Mouse (Mus musculus) activated CD4-positive, CD25-positive, alpha-beta regulatory T cell, adult 4 months (primary cell): ENCODE measurements around the gene Tmem167b. TPM values are rescaled to one million over a fixed set of nuclear protein-coding genes. Genes with fewer than 3 reads are reported as not detected.

Experiments
- ATAC-seq: one replicate; pipeline ENCODE4 v1.8.0; 2017
- polyA plus RNA-seq, 2 experiments: library from polyadenylated mRNA; unstranded; fragments of 100-300 nt; shearing (Covaris generic); gene quantifications; one replicate each; pipeline ENCODE4 v1.2.1; 2017

Gene Tmem167b
- polyA plus RNA-seq, 2 experiments from 2014 or later: 26.1 to 27.0 TPM

DNA sequence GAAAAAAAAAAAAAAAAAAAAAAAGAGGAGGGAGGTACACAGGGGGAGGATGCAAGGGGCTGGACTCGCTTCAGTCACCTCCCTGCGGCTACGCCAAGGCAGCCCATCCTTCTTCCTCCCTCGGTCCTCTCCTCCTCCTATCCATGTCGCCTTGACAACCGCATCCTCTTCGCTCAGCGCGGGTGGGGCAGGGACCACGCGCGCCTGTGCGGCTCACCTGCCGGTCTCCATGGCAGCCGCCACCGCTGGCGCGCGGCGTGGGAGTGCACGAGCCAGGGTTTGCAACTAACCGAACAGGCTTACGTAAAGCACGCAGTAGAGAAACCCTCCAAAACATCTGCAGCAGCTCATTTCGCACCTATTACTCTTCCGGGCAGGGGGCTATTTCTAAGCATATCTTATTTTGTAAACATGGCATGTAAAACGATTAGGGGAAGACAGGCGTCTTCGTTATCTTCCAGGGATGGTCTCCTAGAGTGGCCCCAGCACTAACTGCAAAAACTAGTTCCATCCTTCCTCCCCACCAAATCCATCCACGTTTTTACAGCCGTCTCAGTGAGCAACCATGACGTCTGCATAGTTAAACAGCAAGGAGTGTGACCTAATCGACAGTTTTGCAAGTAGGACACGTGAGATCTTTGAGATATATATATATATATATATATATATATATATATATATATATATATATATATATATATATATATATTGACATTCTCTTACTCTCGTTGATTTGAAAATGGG lies 25.6 kb downstream of the Tmem167b start, which contains the start of gene 5330417C22Rik:
Gene 5330417C22Rik, minus strand, starts transcription at position 20 of the 744 bp plus-strand sequence.
- peak; percentile 95 for ATAC-seq

DNA sequence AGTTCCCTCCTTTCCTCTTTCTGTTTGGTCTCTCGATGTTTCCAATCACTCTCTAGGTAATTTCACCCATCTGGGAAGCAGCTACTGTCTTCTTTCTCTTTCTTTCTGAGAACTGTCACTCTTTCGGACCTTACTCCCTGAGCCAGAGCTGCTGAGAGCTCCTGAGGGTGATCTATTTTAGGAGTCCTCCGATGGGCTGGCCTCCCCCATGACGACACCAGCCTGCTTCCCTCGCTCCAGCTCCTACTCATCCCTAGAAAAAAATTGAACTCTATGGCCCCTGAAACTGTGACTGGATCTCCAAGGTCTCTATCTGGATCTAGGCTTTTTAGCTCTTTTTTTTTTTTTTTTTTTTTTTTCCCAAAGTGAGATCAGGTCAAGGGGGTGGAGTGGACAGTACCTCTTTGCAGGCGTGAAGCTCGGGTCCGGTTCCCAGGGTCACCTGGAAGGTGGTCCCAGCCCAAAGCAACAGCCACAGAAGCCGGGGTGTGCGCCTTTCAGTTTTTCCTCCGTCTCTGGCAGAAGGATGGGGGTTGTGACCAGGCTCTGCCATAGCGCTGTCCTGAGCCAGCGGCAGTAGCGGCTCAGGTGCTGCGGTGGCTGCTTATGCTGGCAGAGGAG lies 26.3 kb downstream of the Tmem167b start:
- ATAC-seq: no peak

DNA sequence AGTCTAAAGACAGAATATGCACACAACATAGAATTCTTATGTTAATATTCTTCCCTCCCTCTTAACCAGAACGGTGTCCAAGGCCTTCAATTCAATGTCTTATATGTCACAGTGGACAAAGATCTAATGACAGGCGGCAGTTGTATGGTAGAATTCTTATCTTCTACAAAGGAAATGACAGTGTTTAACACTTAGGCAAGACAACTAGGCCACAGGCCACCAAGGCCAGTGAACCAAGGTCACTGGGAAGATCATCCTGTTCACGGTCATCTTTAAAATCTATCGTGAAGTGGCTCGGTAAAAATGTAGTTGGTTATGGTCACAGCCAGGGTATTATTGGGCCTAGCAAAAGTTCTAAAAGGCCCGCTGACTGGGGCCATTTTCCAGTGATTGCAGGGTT lies 28.3 kb downstream of the Tmem167b start, which contains the start of gene 1700013F07Rik:
Gene 1700013F07Rik, plus strand, starts transcription at position 200 of the 400 bp plus-strand sequence.
- ATAC-seq: no peak

DNA sequence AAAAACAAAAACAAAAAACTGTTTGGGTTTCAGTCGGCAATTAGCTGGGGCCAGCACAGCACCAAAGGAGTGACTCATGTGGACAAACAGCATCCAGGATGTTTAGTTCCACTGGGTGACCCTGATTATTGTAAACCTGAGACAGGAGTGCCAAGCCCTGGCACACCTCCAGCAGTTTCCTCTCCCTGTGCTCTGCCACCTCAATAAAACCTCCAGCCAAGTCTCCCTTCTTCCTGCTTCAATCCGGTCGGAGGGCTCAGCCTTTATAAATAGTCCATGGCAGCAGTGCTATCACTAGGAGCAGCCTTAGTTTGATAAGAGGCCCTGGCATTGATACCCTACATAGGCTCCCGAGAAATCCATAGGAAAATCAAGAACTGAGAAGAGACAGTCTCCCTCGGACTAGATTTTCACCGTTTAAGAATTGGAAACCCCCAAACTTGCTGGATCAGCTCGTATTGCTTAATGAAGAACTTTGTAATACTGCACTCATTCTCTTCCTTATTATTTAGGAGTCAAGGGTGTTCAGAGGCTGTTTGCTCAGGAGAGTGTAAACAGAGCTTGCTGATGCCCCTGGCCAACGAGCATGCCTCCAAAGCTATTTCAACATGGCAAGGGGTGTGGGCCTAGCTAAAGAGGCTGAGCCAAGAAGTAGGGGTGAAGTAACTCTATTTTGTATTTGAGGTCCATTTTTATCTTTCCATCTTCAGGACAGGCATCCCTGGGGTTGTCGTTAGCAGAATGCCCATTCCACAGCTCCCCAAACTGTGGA lies 29.0 kb downstream of the Tmem167b start:
- no peak for ATAC-seq

DNA sequence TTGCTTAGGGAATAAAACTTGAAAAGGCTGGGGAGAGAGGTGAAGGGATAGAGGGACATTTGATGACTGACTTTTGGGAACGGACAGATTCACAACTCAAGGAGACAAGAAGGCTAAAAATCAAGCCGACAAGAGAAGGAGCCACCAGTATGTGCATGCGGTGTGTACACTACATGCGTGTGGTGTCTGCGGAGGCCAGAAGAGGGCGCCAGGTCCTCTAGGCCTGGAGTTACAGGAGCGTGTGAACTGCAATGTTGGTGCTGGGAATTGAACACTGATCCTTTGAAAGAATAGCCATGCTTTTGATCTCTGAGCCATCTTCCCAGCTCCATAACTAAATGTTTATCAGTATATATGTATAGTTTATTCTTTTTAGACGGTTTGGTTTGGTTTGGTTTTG lies 33.8 kb downstream of the Tmem167b start:
- no peak for ATAC-seq

DNA sequence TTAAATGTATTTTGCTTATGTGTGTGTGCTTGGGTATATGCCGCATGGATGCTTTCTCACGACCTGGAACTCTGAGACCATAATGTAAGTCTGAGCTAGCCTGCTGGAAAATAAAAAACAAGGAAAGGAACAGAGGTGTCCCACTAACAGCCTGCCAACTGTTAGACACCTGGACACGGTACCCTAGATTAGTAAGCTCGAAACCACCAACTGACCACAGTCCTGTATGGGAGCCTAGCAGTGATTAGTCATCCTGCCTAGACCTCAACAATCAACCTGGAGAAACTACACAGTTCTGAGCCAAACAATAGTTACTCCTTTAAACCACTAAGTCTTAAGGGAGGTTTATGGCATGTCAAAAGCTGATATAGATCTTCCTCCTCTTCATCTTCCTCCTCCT lies 38.9 kb downstream of the Tmem167b start:
- no peak for ATAC-seq

DNA sequence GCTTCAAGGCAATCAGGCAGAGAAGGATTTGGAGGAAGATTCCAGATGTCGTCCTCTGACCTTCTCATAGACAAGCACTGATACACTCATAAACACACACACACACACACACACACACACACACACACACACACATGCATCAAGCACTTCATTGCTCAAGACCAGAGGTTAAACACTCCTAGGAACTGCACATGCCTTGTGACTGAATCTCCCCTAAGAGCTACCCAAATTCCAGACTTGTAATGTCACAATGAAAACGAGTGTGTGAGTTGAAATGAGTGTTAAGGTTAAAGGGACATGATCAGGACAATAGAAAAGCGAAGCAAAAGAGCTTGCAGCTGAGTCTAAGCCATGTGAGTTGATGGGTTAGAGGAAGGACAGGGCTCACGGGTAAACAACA lies 44.0 kb downstream of the Tmem167b start:
- no peak for ATAC-seq

DNA sequence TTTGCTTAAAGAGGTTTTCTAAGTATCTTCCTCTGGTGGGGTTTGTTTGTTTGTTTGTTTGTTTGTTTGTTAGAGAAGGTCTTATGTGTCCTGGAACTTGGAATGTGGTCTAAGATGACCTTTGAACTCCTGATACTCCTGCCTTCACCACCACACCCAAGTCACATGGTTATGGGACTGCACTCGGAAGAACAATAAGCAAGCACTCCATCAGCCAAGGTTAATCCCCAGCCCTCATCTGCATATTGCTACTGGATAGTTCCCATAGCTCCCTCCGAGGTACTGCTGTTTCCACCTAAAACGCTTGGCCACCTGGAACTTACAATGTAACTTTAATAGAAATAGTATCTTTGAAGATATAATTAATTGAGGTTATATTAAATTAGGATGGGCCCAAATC lies 48.8 kb downstream of the Tmem167b start:
- ATAC-seq: no peak

DNA sequence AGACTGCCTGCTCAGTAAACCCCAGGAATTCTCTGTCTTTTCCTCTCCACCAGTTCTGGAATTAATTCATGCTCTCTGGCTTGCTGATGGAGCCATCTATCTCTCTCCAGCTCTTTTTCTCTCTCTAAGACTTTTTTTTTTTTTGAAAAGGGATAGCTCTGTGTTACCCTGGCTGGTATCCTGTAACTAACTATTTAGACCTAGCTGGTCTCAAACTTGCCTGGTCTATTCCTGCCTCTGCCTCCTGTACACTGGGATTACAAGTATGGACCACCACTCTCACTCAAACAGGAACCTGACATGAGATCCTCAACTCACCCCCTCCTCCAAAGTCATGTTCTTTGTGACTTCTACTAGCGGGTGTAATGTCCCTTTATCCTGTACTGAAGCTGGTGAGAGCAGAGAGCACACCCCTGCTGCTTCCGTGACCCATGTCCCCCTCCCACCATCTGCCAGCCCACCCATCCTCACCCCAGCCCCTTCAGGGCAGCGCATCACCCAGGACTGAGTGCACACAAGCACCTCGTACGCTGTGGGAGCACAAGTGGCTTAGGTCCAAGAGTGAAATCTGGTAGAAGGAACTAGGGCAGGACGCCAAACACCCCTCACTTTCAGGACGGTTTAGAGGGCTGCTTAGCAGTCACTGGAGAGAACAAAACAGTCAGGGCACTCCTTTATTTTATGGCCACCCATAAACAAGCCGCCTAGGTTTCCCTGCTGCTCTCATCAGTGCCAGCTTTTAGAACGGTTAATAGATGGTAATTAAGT lies 51.4 kb downstream of the Tmem167b start:
- no peak for ATAC-seq

DNA sequence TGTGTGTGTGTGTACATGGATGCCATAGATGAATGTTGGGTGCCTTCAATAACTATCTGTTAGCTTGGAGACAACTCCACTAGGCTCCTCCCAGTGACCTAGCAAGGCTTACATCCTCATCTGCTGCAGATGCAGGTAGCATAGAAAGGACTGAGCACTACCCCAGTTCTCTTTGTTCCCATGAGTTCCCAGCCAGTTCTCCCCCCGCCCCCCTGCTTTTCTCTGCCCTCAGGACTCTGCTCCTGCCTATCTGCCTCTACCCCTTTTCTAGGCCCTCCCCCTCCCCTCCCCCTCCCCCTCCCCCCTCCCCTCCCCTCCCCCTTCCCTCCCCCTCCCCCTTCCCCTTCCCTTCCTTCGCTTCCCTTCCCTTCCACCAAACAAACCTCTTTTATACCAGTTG lies 52.1 kb downstream of the Tmem167b start:
- ATAC-seq: no peak

DNA sequence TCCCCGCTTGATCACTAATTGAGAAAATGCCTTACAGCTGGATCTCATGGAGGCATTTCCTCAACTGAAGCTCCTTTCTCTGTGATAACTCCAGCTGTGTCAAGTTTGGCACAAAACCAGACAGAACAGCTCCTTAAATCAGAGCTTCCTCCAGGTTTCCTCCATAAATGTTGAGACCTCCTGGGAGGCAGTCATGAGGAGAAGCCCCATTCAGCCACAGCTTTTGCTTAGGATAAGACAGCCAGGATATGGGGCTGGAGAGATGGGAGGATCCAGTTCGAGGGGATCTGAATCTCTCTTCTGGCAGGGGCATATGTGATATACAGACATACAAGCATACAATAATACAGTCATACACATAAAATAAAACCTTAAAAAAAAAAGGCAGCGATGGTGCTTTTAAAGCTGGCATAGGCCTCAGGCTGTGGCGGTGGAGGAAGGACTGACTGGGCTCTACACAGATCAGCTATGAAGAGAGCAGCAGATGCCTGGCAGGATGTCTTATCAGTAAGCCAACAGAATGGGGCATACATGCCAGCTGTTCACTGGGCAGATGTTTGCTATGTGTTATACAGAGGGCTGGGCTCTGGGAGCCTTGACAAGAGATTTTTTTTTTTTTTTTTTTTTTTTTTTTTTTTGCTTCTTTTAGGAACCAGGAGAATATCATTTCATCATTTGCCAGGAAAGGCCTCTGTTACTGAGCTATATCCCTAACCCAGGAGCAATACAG lies 53.4 kb downstream of the Tmem167b start:
- no peak for ATAC-seq

Other genes with a start within 250 kb of the Tmem167b start
- gene Mybphl, start 197.6 kb downstream of the Tmem167b start, polyA plus RNA-seq: not detected
- 10 to 100 TPM in 1 of 2 experiments, 1 to 10 TPM in 1; 7.8 to 10.3 TPM for gene Psrc1, start 178.6 kb downstream of the Tmem167b start, polyA plus RNA-seq
- gene Celsr2, start 146.9 kb downstream of the Tmem167b start, polyA plus RNA-seq: under 1 TPM; 0.33 to 0.65 TPM
- gene Sars, start 117.3 kb downstream of the Tmem167b start, polyA plus RNA-seq: 100 to 1,000 TPM; 146 to 151 TPM
- not detected for gene 1700013F07Rik, start 28.3 kb downstream of the Tmem167b start, polyA plus RNA-seq
- gene 5330417C22Rik, start 25.9 kb downstream of the Tmem167b start, polyA plus RNA-seq: 1 to 10 TPM; 1.2 to 1.4 TPM
- gene Taf13, start 9.2 kb upstream of the Tmem167b start, polyA plus RNA-seq: 10 to 100 TPM; 18.3 to 24.5 TPM
- 1 to 10 TPM; 6.1 to 9.1 TPM for gene Wdr47, start 28.8 kb upstream of the Tmem167b start, polyA plus RNA-seq
- gene Clcc1, start 91.4 kb upstream of the Tmem167b start, polyA plus RNA-seq: 10 to 100 TPM; 55.0 to 62.4 TPM
- gene Gpsm2, start 159.8 kb upstream of the Tmem167b start, polyA plus RNA-seq: 1 to 10 TPM; 4.3 to 5.5 TPM
- gene Aknad1, start 177.2 kb upstream of the Tmem167b start, polyA plus RNA-seq: not detected